Mouse (Mus musculus) WW6 (cell line): ENCODE results near the gene Ambra1.

Source experiments
- DNase-seq: peaks from one replicate; pipeline ENCODE4 v3.0.0-alpha.2; 2013; ENCODE audit warnings: low read depth, low spot score

Ambra1 gene

DNA sequence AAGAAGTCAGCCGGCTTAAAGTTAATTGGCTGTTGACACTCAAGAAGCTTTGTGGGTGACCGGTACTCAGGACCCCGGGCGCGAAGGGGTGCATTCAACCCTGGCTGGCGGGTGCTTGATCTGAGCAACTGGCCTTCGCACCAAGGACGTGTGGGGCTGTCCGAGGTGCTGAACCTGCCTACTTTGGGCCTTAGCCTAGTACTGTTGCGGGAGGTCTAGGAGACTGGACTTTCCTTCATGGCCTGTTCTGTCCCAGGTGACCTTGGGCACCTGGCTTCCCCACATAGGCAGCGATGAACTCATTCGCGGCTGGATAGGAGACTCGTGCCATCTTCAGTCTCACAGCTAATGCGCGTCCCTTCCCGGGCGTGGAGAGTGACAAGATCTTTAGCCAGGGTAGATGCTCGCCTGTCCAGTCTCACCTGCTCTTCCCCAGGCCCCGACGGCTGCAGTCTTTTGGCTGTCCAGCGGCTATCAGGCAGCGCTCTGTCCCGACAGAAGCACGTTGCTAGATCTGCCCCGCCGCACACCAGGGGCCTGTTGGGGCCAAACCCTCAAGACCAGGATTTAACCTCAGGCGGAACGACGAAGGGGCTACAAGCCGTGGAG lies 191.4 kb downstream of the Ambra1 start:
- no peak for DNase-seq

DNA sequence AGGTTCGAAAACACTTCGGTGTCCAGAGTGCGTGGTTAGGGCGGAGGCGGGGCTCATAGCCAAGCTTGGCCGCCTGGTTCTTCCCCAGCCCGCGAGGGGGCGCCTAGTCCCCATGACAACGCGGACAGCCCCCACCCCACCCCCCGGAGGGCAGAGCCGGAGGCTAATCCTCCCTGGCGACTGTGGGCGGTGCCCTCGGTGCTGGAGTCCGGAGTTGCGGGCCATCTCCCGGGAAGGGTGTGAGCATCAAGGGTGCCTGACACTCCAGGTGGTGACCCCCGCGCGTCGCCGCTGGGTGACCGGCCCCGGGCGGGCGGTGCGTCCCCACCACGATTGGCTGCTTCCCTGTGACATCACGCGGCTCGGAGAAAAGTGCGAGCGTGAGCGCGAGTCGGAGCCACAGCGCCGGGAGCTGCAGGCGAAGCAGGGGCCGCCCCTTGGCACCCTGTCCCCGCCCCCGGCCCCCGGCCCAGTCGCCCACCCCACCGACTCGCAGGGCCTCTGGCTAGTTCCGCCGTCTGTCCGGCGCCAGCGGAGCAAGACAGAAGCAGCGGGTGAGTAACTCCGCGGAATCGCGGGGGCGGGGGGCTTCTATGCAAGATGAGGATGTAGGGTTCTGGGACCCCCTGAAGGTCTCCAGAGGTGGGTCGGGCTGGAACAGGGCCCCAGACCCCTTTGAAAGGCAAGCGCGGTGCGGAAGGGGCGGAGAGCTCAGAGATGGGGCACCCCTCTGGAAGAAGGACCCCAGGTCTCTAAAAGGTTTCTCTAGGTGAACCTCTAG lies 192.0 kb downstream of the Ambra1 start:
- no peak for DNase-seq

- DNase-seq = no peak
Observed at GRCm38 (mm10) chr2:91922586-91923414, 192.9 kb downstream of the Ambra1 start.

DNA sequence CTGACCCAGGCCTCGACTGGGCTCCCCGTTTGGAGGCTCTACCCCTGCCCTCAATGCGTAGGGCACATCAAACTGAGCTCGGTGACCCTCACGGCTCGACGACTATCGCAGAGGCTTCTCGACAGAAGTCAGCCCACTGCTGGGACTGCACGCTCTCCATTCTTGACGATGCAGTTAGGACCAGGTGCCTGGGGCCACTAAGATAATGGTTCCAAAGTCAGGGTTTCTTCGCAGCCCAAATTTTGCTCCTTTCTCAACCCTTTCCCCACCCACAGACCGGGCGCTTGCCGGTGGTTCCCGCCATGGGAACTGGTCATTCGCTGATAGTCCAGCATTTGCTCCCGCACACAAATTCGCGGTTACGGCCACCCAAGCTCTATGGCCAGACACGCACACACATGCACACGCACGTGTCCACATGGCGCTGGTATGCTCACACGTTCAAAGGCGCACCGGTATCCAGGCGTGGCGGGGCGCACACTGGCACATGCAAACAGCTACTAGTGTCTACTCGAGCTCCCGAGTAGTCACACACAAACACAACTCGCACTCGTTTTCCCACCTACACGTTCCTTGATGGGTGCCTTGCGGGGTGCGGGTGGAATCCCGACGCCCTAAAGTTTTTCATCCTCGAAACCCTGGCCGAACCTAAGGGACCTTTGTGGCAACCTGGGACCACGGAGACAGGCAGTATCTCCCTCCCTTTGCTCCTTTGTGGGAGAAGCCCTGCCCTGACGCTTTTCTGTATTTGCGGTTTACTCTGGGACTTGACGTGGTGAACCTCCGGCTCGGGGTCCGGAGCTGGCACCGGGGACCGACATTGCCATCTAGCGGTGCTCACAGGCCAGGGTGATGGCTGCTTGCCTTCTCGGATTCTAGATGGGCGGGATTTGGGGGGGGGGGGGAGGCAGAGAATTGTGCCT lies 193.7 kb downstream of the Ambra1 start:
- no peak for DNase-seq

GRCm38 (mm10) chr2:91924726-91925125 lies 194.8 kb downstream of the Ambra1 start:
- DNase-seq = no peak

- no peak for DNase-seq
Observed at GRCm38 (mm10) chr2:91925442-91925841, 195.5 kb downstream of the Ambra1 start.

GRCm38 (mm10) chr2:91926949-91927348 lies 197.0 kb downstream of the Ambra1 start, which contains the start of gene Chrm4:
Gene Chrm4, plus strand, starts transcription at chr2:91927249.
- no peak for DNase-seq

DNA sequence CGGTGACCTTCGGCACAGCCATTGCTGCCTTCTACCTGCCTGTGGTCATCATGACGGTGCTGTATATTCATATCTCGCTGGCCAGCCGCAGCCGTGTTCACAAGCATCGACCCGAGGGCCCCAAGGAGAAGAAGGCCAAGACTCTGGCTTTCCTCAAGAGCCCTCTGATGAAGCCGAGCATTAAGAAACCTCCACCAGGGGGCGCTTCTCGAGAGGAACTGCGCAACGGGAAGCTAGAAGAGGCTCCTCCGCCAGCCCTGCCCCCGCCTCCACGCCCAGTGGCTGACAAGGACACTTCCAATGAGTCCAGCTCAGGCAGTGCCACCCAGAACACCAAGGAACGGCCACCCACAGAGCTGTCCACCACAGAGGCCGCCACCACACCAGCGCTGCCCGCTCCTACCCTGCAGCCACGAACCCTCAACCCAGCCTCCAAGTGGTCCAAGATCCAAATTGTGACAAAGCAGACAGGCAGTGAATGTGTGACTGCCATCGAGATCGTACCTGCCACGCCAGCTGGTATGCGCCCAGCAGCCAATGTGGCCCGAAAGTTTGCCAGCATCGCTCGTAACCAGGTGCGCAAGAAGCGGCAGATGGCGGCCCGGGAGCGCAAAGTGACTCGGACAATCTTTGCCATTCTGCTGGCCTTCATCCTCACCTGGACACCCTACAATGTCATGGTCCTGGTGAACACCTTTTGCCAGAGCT lies 198.0 kb downstream of the Ambra1 start:
- DNase-seq = no peak

DNA sequence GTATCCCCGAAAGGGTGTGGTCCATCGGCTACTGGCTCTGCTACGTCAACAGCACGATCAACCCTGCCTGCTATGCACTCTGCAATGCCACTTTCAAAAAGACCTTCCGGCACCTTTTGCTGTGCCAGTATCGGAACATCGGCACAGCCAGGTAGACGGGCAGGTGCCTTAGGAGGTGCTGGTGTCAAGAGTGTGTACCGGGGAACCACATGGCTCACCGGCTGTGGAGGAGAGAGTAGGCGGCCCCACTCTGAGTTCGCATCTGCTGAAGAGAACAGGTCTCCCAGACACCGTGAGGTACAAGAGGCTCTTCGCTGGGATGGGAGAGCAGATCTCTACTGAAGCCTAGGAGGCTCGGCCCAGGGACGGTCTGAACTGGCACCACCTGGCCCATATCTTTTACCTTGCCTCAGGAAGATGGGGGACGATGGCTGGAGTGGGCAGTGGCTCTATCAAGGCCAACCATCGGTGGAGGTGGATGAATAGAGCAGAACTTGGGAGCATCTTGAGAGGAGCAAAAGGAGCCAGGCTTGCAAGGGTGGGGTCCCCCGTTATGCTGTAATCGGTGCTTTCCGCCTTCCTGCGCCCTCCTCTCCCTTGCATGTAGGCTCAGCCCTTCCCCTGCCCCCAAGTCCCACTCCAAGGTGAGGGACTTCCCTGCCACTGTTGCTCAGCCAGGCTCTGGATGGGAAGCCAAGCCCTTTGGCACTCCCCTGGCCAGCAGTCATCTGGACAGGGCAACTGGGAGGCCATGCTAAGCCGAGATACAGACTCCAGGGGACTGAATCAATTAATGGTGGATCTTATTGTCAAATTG lies 198.8 kb downstream of the Ambra1 start:
- no peak for DNase-seq

DNA sequence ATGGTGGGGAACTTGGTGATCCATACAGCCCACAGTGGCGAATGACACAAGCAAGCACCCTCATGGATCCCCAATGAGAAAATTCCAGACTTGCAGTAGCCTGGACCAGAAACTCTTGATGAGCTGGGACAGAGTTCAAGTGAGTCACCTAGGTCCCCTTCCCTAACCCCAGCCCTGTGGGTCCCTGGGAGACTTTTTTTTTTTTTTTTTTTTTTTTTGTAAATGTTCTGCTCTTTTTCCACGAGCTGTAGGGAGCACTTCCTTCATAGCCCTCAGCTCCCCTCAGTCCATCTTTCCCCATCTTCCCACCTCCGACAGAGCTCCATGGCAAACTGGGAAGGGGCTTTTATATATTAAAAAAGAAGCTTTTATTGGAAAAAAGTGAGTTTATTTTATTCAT lies 199.5 kb downstream of the Ambra1 start:
- no peak for DNase-seq

DNA sequence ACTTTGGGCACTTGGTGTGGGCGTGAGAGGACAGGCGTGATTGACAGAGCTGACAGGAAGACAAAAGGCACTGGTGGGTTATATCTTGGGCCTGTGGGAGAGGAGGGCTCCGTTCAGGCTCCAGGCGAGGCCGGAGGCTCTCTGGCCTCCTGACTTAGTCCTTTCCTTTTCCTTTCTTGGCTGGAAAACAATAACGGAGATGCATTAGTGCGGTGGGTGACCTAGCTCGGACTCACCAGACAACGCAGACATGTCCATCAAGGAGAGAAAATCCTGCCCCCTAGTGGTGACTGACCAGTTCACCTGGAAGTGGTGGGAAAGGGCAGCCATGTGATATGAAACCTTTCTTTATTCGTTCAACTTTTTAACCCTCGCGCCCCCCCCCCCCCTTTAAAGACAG lies 200.0 kb downstream of the Ambra1 start:
- no peak for DNase-seq

- DNase-seq = no peak
Observed at GRCm38 (mm10) chr2:91930761-91931291, 200.9 kb downstream of the Ambra1 start.

DNA sequence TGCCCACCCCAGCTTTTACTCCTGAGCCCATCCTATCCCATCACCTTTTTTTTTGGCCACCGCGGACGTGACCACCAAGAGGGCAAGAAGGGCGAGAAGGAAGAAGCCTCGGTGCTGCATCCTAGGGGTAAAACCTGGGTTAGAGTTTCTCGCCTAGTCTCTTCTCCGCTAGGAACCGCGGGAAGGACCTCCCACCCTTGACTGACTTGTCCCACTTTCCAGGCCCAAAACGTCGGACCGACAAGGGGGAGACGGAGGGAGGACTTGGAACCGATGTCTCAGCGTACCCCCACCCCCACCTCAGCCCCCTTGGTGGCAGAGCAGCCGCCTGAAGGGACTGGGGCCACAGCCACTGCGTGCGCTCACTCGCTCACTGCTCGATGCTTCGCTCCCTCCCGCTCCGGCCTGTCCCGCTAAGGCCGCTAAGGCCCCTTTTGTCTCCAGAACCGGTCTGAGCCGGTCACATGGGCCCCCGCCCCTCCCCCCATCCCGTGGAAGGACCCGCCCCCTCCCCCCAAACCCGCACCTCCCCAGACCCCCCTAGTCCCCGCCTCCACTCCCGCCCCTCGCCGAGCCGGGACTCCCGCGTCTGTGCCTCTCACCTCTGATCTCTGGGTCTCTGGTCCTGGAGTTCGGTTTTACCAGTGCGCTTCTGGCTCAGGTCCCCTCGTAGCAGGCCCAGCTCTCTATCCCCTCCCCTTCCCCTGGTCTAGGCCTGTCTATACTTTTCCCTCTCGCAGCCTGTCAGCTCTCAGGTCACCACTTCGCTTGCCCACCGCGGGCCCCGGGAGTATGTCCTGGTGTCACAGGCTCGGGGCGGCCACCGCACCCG lies 201.6 kb downstream of the Ambra1 start:
- DNase-seq = peak; percentile 62

- DNase-seq = no peak
Observed at GRCm38 (mm10) chr2:91932160-91932711, 202.3 kb downstream of the Ambra1 start, which contains the start of gene Mdk. Gene Mdk, minus strand, starts transcription at chr2:91932297.

DNA sequence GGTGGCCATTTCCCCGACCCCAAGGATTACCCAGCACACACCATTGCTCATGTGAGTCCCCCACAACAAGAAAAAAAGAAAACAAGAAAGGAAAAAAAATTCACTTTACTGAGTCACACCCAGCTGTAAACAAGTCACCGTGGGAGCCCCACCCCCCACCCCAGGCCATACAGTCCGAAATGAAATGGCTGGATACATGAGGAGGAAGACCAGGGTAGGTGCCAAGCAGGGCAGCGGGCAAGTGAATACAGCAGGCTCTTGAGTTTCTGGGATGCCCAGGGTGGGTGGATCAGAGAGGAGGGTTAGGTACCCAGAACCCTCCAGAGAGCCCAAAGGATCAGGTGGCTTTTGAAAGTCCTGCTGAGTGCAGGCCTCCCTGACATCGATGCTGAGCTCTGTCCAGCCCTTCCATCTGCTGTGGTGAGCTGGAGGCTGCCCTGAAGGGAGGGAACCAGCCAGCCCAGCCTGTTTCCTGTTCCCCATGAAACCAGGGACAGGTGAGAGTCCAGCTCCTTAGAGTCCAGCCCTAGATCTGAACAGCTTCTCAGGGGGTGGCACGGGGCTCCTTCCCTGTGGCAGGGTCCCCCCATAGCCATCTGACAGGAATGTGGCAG lies 202.9 kb downstream of the Ambra1 start:
- DNase-seq = no peak

DNA sequence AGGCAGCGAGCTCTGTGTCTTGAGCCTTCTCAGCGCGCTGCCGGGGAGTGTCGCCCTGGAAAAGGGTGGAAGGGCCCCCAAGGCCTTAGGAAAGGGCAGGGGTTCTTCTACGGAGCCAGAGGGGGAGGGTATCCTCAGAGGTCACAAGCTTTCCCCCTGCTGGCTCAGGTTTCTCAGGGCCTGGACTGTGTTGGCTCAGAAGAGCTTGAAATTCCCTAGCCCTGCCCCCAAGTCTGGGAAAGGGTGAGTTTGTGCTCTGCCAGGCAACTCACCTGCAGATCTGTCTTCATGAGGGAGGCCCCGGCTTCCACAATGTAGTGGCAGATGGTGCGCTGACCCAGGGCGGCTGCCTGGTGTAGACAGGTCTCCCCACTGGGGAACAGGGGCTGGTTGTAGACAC lies 203.5 kb downstream of the Ambra1 start:
- DNase-seq = no peak

GRCm38 (mm10) chr2:91934016-91934415 lies 204.1 kb downstream of the Ambra1 start:
- DNase-seq = no peak
